Mouse (Mus musculus) retina, adult 2 months (tissue): ENCODE results near the gene Tab1.

Experiments
- DNase-seq: peaks from one replicate; pipeline ENCODE4 v3.0.0-alpha.2; 2012; ENCODE audit warnings: low read depth, low spot score

Gene Tab1

GRCm38 (mm10) chr15:80202111-80202775, 69.3 kb downstream of the Tab1 start:
- DNase-seq, result no peak

DNA sequence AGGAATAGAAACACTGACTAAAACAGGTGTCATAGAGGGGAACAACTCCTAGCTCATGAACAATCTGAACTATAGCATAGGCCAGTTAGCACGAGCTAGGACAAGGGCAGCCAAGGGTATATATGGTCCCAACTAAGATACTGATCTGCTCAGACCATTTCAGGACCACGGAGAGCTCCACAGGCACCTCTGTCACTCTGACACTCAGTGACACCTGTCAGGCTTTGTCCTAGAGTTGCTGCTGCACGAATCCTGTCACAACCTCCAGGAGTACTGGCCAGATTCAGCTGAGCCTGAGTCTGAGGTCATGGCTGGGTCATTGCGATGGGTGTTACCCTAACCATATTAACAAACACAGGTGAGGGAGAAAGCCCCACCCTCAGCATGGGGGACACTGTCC, 70.5 kb downstream of the Tab1 start:
- DNase-seq, result no peak

GRCm38 (mm10) chr15:80206057-80206565, 73.2 kb downstream of the Tab1 start:
- DNase-seq, result no peak

- DNase-seq, result no peak
These were observed 75.5 kb downstream of the Tab1 start for GRCm38 (mm10) chr15:80208446-80208845.
